Mouse (Mus musculus) MEL (cell line): ENCODE measurements around the gene Grm2. TPM values are rescaled to one million over a fixed set of nuclear protein-coding genes. Genes with fewer than 3 reads are reported as not detected.
A peak's percentile ranks its signal among the peaks of the same experiment; 100 is the strongest.

Experiments
- DNase-seq: peaks from one replicate; pipeline ENCODE4 v3.0.0; 2011; ENCODE audit warnings: low read depth, low spot score
- H3K27ac ChIP-seq: 2 replicates; pipeline ENCODE4 v1.5.1; 2012; ENCODE audit warnings: low read depth, mild to moderate bottlenecking, control low read depth, low read length, moderate library complexity; ENCODE audit not compliant: control insufficient read depth
- H3K27me3 ChIP-seq, 2 experiments: fragments of 150-350 bp in 1 of 2; sonication (generic) in 1 of 2; 2 replicates each; pipeline ENCODE4 v1.6.1; 2012; ENCODE audit warnings: low read length in 2 of 2, mild to moderate bottlenecking in 2 of 2, improper control_type of control experiment in 1 of 2, moderate library complexity in 1 of 2; ENCODE audit not compliant: insufficient read depth in 2 of 2, control insufficient read depth in 1 of 2
- H3K36me3 ChIP-seq, 2 experiments: 2 replicates each; pipeline ENCODE4 v1.6.1; 2012 to 2014; ENCODE audit warnings: low read length in 2 of 2, improper control_type of control experiment in 1 of 2, inconsistent platforms in 1 of 2, mild to moderate bottlenecking in 1 of 2; ENCODE audit not compliant: insufficient read depth in 2 of 2, control insufficient read depth in 1 of 2
- H3K4me1 ChIP-seq, 2 experiments: fragments of 150-350 bp in 1 of 2; sonication (generic) in 1 of 2; 2 replicates each; pipeline ENCODE4 v1.6.1; 2012; ENCODE audit warnings: low read length in 2 of 2, improper control_type of control experiment in 1 of 2, mild to moderate bottlenecking in 1 of 2; ENCODE audit not compliant: insufficient read depth in 2 of 2, control insufficient read depth in 1 of 2
- H3K4me3 ChIP-seq, 2 experiments: fragments of 150-350 bp in 1 of 2; sonication (generic) in 1 of 2; 2 replicates each; pipeline ENCODE4 v1.5.1; 2012; ENCODE audit warnings: low read depth in 2 of 2, low read length in 2 of 2, mild to moderate bottlenecking in 2 of 2, moderate library complexity in 2 of 2, control low read depth in 1 of 2, improper control_type of control experiment in 1 of 2; ENCODE audit not compliant: control insufficient read depth in 1 of 2, insufficient read depth in 1 of 2
- H3K79me2 ChIP-seq: 2 replicates; pipeline ENCODE4 v1.6.1; 2012; ENCODE audit warnings: mild to moderate bottlenecking, low read length, moderate library complexity; ENCODE audit not compliant: control insufficient read depth, poor library complexity, insufficient read depth
- H3K9ac ChIP-seq: 2 replicates; pipeline ENCODE4 v1.6.1; 2012; ENCODE audit warnings: low read depth, mild to moderate bottlenecking, control low read depth, low read length, moderate library complexity; ENCODE audit not compliant: control insufficient read depth, poor library complexity, severe bottlenecking
- H3K9me3 ChIP-seq: fragments of 150-350 bp; sonication (generic); replicated peaks from 2 replicates; pipeline ENCODE4 v1.6.1; 2012; ENCODE audit warnings: mild to moderate bottlenecking, low read length, improper control_type of control experiment, moderate library complexity; ENCODE audit not compliant: insufficient read depth
- BHLHE40 ChIP-seq: IDR thresholded peaks from 2 replicates; pipeline ENCODE4 v1.6.1; 2012; ENCODE audit warnings: low read depth, mild to moderate bottlenecking, inconsistent platforms, low read length, improper control_type of control experiment, borderline replicate concordance
- CHD1 ChIP-seq: IDR thresholded peaks from 2 replicates; pipeline ENCODE4 v1.6.1; 2012; ENCODE audit warnings: low read depth, mild to moderate bottlenecking, inconsistent platforms, low read length, improper control_type of control experiment
- CHD2 ChIP-seq: IDR thresholded peaks from 2 replicates; pipeline ENCODE4 v1.6.1; 2011; ENCODE audit warnings: low read length, improper control_type of control experiment
- CTCF ChIP-seq, 3 experiments: IDR thresholded peaks in 2 of 3; conservative IDR thresholded peaks in 1 of 3; 2 replicates each; pipeline ENCODE4 v1.5.1; 2011 to 2012; ENCODE audit warnings: low read length in 3 of 3, low read depth in 2 of 3, mild to moderate bottlenecking in 2 of 3, improper control_type of control experiment in 1 of 3, inconsistent platforms in 1 of 3, mixed read lengths in 1 of 3, moderate library complexity in 1 of 3; ENCODE audit not compliant: control insufficient read depth in 1 of 3, insufficient read depth in 1 of 3, poor library complexity in 1 of 3, severe bottlenecking in 1 of 3
- ELF1 ChIP-seq: IDR thresholded peaks from 2 replicates; pipeline ENCODE4 v1.6.1; 2014; ENCODE audit warnings: low read depth, mild to moderate bottlenecking, inconsistent platforms, low read length, improper control_type of control experiment, moderate library complexity
- GABPA ChIP-seq: IDR thresholded peaks from 2 replicates; pipeline ENCODE4 v1.6.1; 2012; ENCODE audit warnings: low read depth, mild to moderate bottlenecking, inconsistent platforms, low read length, improper control_type of control experiment, moderate library complexity
- HCFC1 ChIP-seq: IDR thresholded peaks from 2 replicates; pipeline ENCODE4 v1.6.1; 2012; ENCODE audit warnings: low read depth, mild to moderate bottlenecking, inconsistent platforms, low read length, improper control_type of control experiment, moderate library complexity
- JUND ChIP-seq: IDR thresholded peaks from 2 replicates; pipeline ENCODE4 v1.6.1; 2011; ENCODE audit warnings: low read depth, mild to moderate bottlenecking, improper control_type of control experiment, low read length
- KAT2A ChIP-seq: conservative IDR thresholded peaks from 2 replicates; pipeline ENCODE4 v1.6.1; 2012; ENCODE audit warnings: low read depth, low read length, improper control_type of control experiment, inconsistent platforms
- MYB ChIP-seq: IDR thresholded peaks from 2 replicates; pipeline ENCODE4 v1.6.1; 2011; ENCODE audit warnings: mild to moderate bottlenecking, low read depth, low read length, improper control_type of control experiment
- RCOR1 ChIP-seq: IDR thresholded peaks from 2 replicates; pipeline ENCODE4 v1.6.1; 2012; ENCODE audit warnings: low read depth, mild to moderate bottlenecking, inconsistent platforms, low read length, improper control_type of control experiment
- SIN3A ChIP-seq: IDR thresholded peaks from 2 replicates; pipeline ENCODE4 v1.6.1; 2012; ENCODE audit warnings: low read length, improper control_type of control experiment, inconsistent platforms
- SMC3 ChIP-seq: IDR thresholded peaks from 2 replicates; pipeline ENCODE4 v1.6.1; 2011; ENCODE audit warnings: low read depth, low read length, improper control_type of control experiment
- TAL1 ChIP-seq: IDR thresholded peaks from 2 replicates; pipeline ENCODE4 v1.6.1; 2012; ENCODE audit warnings: mild to moderate bottlenecking, inconsistent platforms, low read length, moderate library complexity, mixed read lengths
- TBP ChIP-seq: IDR thresholded peaks from 2 replicates; pipeline ENCODE4 v1.8.0; 2011; ENCODE audit warnings: low read depth, low read length, improper control_type of control experiment
- TCF12 ChIP-seq: IDR thresholded peaks from 2 replicates; pipeline ENCODE4 v1.6.1; 2014; ENCODE audit warnings: low read depth, mild to moderate bottlenecking, inconsistent platforms, low read length, improper control_type of control experiment, moderate library complexity
- UBTF ChIP-seq: IDR thresholded peaks from 2 replicates; pipeline ENCODE4 v1.6.1; 2012; ENCODE audit warnings: low read depth, mild to moderate bottlenecking, inconsistent platforms, low read length, improper control_type of control experiment, moderate library complexity, borderline replicate concordance; ENCODE audit not compliant: insufficient read depth
- USF2 ChIP-seq, 2 experiments: IDR thresholded peaks; 2 replicates each; pipeline ENCODE4 v1.6.1; 2011 to 2012; ENCODE audit warnings: improper control_type of control experiment in 2 of 2, low read length in 2 of 2, borderline replicate concordance in 1 of 2, inconsistent platforms in 1 of 2, low read depth in 1 of 2, mild to moderate bottlenecking in 1 of 2; ENCODE audit not compliant: insufficient read depth in 1 of 2
- ZC3H11A ChIP-seq: IDR thresholded peaks from 2 replicates; pipeline ENCODE4 v1.6.1; 2012; ENCODE audit warnings: low read depth, mild to moderate bottlenecking, inconsistent platforms, low read length, improper control_type of control experiment
- ZMIZ1 ChIP-seq: IDR thresholded peaks from 2 replicates; pipeline ENCODE4 v1.6.1; 2012; ENCODE audit warnings: low read depth, mild to moderate bottlenecking, inconsistent platforms, low read length, improper control_type of control experiment, moderate library complexity
- polyA plus RNA-seq, 2 experiments: library from polyadenylated mRNA; stranded (reverse) in 1 of 2; unstranded in 1 of 2; fragments of >175 nt in 1 of 2; fragments of >200 nt in 1 of 2; gene quantifications; 2 replicates each; pipeline versions ENCODE4 v1.2.1 to v1.2.4; 2012; ENCODE audit warnings: low replicate concordance in 2 of 2, low read depth in 1 of 2; ENCODE audit not compliant: insufficient read length in 2 of 2, insufficient read depth in 1 of 2, missing spikeins in 1 of 2
- total RNA-seq: library from RNA; depleted of rRNA; stranded (reverse); fragments of 300-350 nt; gene quantifications from 2 replicates; pipeline ENCODE4 v1.2.3, GENCODE M21; 2012

The Grm2 gene
- total and polyA plus RNA-seq, 3 experiments = not detected

DNA sequence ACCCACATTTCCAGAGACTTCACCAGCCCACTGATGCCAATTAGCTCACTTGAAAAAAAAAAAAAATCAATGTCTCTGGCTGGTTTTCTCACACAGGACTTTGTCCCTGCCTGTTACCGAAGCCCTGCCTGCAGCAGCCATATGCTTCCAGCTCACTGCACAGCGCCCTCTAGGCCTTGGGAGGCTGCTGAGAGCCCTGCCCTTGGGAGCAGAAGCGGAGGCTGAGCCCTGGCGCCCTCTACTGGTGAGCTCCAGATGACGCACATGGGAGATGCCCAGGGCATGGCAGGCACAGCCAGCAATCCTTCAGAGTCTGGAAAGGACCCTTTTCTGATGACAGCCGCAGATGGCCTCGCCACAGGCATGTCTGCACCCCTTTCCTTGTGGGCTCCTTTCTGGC lies 12.8 kb downstream of the Grm2 start (continued):
- TF ChIP-seq SIN3A (no peak), BHLHE40 (no peak), CHD2 (no peak), UBTF (no peak), TBP (no peak), TAL1 (no peak), KAT2A (no peak), CHD1 (no peak), ZC3H11A (peak; percentile 19; the same call in 1 of the 2 replicates), USF2 (IDR thresholded peaks at IDR 0.05; ENCODE audit: borderline replicate concordance in 1 of 2, insufficient read depth in 1 of 2, low read depth in 1 of 2, low read length in 2 of 2) (no peak), JUND (no peak), HCFC1 (peak; percentile 52; the same call in 1 of the 2 replicates), RCOR1 (no peak), SMC3 (peak; percentile 74), ZMIZ1 (no peak), CTCF (IDR thresholded peaks at IDR 0.05 in 2 of 3, conservative IDR thresholded peaks at IDR 0.05 in 1 of 3; ENCODE audit: control insufficient read depth in 1 of 3, insufficient read depth in 1 of 3, low read depth in 2 of 3, low read length in 3 of 3, poor library complexity in 1 of 3, severe bottlenecking in 1 of 3) (peak in 2 of 3 experiments; percentile 97 to 100), TCF12 (no peak), MYB (no peak)

DNA sequence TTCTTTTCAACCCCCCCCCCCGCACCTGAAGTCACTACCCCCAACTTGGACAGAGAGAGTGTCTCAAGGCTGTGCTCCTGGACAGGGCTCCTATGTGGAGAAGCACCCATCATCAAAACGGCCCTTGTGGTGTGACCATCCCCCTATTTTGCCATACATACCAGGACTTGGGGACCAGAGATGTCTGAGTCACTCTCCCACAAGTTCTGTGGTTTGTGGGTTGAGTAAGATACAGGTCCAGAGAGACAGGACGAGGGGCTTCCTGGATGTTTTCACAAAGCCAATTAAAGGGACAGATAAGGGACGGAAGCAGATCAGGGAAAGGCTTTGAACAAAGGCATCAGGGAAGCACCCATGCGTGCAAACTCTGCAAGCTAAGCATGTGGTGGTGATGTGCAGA lies 14.5 kb downstream of the Grm2 start:
- Histone ChIP-seq H3K36me3 (no peaks in the 10 kb centered on the region), H3K4me3 (no peak overlapping the region), H3K27ac (no peak overlapping the region), H3K79me2 (no peaks in the 10 kb centered on the region), H3K9ac (no peak overlapping the region), H3K27me3 (peaks cover 5 to 6% of the 10 kb centered on the region in 2 experiments; a peak in 3 of 4 replicates), H3K4me1 (no peaks in the 10 kb centered on the region), H3K9me3 (no peaks in the 10 kb centered on the region)
- no peak for TF ChIP-seq ELF1
- no peak for TF ChIP-seq SMC3
- TF ChIP-seq GABPA = no peak
- DNase-seq = no peak
